Mouse (Mus musculus) neural tube, embryonic 10.5 days (tissue): Measurements from ENCODE around the gene Amh.

ENCODE experiments used
- DNase-seq: peaks from one replicate; pipeline ENCODE4 v3.0.0-alpha.2; 2017; ENCODE audit warnings: low spot score; ENCODE audit errors: extremely low spot score

Gene Amh

DNA sequence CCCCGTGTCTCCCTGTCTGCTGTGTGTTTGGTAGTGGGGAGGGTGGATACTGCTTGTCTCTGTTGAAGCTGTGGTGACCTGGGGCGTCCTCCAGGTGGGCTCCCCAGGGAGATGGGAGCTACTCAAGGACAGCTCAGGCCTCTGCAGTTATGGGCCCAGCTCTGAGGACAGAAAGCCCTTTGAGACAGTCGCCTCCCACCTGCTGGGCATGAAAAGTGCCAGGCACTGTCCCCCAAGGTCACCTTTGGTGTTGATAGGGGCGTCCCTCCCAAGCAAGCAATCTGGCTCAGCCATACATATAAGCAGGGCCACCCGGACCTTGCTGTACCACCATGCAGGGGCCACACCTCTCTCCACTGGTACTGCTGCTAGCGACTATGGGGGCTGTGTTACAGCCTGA lies at the start of gene Amh:
TSS of gene Amh (plus strand) at position 328 of the 400 bp plus-strand sequence.
- DNase-seq, result no peak

DNA sequence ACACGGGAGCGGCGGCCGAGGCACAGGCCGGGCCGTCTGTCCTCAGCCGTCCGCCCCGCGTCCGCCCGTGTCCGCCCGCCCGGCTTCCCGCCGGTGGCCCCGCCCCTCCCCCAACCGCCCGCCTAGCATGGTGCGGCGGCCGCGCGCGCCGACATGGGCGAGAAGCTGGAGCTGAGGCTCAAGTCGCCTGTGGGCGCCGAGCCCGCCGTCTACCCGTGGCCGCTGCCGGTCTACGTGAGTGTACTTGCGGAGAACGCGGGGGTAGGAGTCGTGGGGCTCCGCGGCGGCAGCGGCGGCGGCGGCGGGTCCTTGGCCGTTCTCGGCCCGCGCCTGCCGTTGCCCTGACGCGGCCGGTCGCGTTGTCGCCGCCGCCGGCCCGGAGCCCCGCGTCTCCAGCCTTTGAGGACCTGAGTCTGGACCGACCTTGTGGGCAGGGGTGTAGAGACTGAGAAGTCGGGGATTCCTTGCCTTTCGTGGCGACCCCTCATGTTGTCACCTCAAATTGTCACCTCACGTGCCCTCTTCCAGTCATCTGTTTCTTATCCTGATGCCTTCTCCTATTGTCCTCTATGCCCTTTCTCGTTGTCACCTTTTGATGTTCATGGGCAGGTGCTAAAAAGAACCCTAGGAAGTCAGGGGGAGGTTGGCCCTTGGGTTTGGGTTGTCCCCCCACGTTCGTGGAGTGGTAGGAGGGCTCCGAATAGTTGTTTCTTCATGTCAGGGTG lies 49.6 kb upstream of the Amh start:
- DNase-seq, result peak; percentile 21

DNA sequence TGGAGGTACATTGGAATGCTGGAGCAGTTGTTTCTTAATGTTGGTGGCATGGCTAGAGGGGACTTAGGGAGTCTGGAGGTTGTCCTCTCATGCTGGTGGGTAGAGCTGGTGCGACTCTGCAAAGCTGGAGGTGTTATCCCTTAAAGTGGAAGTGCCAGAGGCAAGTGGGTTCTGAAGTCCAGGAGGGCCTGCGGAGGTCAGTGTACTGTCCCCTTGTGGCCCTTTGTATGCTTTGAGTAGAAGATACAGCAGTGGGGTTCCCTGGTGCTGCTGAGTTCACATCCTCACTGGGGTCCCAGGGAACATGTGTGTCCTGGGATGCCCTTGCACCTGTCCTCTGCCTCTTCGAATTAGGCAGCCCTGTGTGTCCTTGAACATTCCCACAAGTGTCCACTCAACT lies 48.9 kb upstream of the Amh start:
- DNase-seq, result no peak

DNA sequence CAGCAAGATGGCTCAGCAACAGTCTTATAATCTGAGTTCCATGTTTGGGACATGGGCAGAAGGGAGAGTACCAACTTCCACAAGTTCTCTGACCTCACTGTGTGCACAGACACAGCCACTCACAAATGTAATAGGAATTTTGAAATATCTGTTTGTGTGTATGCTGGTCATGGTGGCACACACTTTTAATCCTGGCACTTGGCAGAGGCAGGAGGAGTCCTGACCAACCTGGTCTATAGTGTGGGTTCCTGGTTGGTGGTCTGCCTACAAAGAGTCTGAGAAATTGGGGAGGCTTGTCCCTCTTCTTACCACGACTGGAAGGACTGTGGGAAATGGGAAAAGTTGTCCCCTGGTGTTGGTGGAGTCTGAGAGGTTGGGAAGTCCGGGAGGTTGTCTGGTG lies 48.5 kb upstream of the Amh start:
- no peak for DNase-seq

DNA sequence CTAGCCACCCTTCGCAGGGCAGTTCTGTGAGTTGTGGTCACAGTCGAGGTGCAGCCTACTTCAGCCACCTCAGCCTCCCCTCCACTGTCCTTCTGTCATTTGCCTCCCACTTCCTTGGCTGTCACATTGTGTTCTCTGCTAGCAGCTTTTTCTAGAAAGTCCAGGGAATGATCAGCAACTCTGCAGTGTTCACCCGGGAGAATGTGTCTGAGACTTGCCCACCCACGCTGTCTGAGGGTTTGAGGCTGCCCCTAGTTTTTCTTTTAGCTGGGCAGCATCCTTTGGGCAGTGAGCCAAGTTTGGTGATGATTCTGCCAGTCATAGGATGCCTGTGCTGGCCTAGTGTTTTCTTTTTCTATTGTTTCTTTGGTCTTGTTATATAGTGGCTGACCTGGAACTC lies 48.1 kb upstream of the Amh start:
- no peak for DNase-seq

DNA sequence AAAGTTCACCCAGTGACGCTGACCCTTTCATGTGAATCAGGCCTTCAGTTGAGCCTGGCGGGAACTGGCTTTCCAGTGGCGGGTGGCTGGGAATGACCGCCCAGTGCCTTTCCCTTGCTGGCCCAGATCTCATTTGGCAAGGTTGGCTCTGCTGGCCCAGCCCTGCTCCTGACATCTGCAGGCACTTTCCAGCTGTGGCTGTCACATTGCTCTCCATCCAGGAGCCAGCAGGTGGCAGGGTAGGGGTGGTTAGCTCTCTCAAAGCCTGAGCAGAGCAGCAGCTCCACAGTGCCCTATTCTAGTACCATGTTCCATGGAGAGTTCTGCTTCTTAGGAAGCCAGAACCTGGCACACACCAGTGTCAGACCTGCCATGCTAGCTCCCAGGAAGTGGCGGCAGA lies 47.3 kb upstream of the Amh start:
- peak; percentile 41 for DNase-seq

DNA sequence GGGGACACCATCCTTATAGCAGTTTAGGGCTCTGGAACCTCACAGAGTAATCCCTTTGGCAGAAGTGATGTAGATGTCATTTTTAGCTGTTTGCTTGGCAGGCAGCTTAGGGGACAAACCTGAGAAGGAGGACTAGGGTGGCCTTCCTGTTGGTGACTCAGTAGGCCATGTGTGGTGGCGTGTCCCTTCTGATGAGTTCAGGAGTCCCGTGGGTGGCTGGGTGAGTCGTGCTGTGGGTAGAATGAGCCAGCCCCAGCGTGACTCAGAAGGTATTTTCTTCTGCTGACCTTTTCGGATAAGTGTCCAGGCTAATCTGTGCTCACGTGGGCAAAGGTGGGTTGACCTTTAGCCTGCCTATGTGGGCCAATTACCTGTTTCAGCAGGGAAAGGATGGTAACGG lies 46.4 kb upstream of the Amh start:
- DNase-seq, result no peak

DNA sequence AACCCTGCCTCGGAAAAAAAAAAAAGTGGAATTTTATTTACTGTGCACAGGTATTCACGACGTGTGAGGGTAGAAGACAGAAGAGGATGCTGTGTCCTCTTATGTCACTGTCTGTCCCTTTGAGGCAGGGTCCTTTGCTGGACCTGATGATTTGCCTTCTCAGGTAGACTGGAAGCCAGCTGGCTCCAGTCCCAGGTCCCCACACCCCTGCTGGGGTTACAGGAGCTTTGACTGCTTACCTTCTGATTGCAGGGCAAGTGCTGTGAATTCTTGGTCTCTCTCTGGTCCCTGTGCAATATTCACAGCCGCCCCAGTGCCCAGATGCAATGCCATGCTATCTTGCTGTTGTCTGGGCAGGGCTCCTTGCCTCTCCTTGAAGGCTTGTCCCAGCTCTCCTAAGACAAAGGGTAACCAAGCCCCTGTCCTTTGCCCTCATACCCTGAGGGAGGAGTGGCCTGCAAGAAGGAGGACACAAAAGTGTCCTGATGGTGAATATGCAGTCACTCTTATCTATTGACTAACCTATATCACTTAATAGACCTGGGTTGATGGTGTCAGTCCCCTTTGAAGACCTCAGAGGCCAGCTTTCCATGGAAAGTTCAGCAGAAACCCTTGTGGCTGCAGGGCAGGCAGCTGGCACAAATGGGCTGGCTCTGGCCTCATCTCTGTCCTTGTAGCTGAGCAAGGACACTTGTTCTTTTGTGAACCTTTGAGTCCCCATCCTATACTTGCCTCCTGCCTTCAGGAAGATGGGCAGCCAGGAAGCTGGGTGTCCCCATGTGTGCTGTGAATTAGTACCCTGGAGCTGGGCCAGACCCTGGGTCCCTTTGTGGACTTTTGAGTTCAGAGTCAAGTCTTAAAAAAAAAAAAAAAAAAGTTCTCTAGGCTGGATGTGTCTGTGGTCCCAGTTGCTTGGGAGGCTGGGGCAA lies 44.2 kb upstream of the Amh start:
- no peak for DNase-seq

DNA sequence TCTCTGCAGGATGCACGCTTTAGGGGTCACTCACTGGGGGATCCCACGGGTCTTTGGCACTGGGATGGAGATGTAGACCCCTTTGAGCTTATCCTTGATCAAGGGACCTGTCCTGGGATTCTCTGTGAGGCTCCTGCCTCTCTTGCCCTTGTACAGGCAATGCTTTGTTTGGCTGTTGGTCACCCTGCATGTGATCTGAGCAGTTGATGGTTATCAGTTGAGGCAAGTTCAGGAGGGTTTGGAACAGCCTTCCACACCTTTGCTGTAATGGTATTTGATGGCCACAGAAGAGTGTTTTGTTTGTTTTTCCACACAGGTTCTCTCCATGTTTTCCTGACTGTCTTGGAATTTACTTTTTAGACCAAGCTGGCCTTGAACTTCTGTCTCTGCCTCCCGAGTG lies 43.2 kb upstream of the Amh start:
- no peak for DNase-seq

DNA sequence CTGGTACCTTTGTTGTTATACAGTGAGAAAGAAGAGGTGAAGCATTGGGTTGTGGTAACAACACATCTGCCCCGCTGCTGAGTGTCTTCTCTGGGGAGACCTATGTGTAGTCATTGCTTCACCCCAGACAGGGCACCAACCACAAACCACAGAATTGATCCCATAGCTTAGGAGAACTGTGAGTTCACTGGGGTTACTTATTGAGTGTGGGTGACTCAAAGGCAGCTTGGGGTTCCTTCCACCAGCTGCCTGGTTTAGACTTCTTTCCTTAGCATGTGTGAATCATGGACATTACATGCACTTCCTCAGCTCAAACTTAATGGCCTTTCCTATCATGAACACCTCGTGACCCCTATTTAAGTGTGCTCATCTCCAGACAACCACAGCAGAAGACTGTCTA lies 41.5 kb upstream of the Amh start:
- DNase-seq, result no peak

DNA sequence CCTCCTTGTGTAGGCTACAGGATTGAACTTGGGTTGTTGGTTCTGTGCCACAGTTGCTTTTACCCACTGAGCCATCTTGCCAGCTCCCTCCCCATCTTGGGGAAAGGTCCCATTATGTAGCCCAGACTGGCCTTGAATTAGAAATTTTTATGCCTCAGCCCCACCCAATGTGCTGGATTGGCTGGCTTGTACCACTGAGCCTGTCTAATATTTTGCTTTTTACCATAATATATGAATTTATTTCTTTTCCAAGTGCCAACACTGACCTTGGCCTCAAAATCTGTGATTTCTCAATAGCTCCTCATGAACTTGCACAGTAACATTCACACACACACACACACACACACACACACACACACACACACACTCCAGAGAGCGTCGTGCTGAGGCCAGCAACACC lies 39.3 kb upstream of the Amh start:
- DNase-seq, result no peak

DNA sequence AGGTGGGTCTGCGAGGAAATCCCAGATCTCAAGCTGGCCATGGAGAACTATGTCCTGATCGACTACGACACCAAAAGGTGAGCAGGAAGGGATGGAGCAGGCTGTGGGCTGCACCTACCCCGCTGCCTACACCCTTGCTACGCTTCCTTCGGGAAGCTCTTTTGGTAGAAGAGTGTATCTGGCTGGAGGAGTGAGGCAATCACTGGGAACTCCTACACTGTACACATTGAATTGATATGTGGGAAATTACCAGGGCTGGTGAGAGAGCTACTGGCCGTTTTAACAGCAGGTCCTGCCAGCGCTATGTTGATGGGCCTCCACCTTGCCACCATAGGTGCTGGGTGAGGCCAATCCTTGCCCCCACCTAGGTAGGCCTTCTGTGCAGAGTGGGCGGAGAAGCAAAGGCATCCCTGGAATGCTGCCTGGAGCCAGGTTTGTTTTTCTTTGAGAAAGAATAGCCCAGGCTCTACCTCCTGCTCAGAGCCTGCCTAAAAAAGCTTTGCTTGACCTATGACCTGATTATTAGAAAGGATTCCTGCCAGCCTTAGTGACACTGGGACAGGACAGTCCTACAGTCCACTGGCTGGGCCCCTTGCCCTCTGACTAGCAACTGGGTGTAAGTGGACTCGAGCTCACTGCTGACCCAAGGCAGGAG lies 38.8 kb upstream of the Amh start:
- no peak for DNase-seq

DNA sequence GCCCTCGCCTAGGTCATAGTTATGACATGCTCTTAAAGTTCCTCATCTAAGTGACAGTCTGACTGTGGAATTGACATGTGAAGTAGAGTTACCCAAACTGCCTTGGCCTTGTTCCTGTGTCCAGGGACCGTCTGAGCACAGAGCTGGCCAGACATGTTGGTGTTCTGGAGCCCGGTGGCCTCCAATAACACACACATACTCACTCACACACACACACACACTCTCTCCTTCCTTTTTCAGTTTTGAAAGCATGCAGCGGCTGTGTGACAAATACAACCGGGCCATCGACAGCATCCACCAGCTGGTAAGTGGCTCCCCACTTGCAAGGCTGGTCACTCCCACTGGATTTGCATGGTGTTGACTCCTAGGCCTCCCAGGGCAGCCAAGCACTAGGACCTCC lies 36.7 kb upstream of the Amh start:
- DNase-seq, result no peak

DNA sequence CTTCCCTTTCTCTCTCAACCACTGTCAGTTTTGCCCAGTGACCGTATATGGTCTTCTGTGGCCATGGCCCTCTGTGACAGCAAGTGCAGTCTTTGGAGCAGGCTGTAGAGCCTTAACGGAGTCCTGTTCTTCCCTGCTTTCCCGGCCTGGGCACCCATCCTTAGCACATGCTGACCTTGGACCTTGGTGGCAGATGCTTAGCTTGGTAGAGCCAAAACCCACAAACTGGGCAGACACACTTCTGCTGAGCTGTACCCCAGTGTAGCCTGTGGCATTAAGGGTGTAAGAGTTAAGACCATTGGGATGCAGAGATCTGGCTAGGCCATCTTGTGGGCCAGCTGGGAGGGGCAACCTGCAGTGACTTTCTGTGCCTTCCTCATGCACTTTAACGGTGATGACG lies 31.2 kb upstream of the Amh start:
- no peak for DNase-seq

DNA sequence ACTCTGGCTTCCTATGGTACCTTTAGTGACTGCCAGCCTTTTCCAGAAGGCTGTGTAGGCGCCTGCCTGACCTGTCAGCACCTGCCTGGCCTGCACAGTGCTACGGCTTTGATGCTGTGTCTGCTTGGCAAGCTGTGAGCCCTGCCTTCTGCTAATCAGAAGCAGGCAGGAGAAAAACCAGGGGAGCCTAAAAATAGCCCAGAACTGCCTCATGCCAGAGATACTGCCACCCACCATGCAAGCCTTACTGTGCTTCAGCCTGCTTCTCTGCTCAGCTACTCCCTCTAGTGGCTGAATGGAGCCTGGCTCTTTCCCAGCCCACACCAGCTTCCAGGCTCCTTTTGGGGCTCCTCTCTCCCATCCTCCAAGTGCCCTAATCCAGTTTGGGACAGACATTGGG lies 30.5 kb upstream of the Amh start:
- peak; percentile 66 for DNase-seq

DNA sequence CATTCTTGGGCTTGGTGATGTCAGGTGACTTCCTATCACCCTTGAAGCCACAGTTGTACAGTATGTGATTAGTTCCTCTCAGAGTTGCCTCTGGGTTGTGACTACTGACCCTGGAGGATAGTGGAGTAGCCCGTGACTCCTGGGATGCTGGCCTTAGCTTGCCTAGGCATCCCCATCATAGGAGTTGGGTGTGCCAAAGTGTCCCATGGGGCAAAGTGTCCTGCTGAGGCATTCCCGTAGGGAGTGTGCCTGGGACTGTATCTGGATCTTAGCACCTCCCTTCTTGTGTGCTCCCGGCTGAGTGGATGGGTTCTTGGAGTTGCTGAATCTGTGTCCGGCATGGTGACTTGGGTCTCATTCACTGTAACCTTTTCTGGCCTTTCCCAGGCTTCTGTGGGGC lies 30.1 kb upstream of the Amh start:
- DNase-seq, result no peak

DNA sequence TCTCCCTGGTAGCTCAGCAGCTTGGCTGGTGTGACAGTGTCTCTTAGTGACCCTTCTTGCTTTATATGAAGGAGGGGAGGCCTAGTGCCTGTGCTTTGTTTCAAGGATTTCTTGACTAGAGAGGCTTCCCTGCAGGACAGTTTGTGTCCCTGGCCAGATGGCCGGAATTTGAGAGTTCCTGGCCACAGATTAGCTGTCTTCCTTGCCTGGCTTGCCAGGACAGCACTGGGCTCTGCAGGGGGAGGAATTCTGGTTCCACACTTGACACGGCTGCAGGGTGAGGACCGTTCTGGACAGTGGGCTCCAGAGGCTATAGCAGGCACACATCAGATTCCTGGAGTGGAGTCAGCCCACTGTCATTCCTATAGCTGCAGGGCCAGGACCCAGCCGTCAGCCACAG lies 29.3 kb upstream of the Amh start:
- DNase-seq, result no peak

DNA sequence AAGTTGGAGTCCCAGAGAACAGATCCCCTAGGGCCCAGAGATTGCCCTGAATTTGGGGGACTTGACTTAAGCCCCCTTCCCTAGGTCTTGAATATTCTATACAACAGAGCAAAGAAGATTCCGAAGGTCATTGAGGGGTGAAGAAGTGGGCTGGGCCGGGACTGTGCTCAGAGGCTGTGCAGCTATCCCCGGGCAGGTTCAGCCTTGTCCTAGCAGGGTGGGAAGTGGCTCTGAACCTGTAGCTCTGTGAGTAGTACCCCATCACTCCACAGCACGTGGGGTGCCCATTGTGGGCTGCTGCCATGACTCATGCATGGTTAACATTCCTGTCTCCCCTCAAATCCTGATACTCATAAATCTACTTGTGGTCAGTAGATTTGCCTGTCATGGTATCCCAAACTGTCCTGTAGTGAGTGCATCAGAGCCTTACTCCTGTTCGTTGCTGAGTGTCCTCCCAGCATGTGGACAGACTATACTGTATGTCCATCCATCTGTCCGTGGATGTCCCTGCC lies 28.6 kb upstream of the Amh start:
- no peak for DNase-seq

DNA sequence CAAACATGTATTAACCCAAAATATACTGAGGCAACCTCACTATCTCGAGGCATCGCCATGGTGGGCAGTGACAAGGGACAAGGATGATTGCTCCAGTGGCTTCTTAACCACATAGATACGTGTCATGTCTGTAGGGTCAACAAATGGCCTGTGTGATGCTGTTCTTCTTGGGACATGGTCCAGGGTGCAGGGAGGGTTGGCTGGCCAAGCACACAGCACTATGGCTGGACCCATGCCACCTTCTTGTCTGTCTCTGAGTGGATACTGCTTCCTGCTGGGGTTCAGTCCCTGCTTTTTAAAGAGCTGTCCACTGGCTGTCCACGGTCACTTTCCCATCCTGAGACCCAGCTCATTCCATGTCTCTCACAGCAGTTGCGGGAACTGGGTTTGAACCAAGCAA lies 27.9 kb upstream of the Amh start:
- no peak for DNase-seq

DNA sequence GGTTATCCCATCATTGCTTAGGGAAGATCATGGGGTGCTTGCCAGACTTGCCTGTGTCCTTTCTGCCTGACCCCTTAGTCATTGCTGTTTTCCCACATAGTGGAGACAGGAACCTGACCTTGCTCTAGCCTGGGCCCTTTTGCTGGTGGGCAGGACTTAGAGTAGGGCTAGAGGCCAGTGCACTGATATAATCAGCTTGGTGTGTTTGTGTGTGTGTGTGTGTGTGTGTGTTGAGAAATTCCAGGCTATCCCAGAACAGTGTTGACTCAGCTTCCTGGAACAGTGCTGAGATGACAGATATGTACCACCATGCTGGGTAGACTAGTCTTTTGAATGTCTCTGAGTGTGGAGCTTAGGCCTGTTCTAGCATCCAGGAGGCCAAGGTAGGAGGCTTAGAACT lies 25.5 kb upstream of the Amh start:
- no peak for DNase-seq

DNA sequence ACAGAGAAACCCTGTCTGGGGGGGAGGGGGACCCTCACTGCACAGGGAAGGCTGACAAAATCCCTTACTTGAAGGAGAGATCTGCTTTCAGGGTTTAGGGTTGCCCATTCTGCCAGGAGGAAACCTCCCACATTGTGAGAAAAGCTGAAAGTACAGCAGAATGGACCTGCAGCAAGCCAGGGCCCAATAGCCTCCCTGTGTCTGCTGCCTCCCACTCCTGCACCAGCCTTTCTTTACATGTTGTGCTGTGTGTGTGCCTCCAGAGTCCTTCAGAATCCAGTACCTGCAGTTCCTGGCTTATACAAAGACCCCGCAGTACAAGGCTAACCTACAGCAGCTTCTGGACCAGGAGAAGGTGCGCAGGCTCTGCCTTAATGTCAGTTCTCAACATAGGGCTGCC lies 20.7 kb upstream of the Amh start:
- DNase-seq, result no peak

DNA sequence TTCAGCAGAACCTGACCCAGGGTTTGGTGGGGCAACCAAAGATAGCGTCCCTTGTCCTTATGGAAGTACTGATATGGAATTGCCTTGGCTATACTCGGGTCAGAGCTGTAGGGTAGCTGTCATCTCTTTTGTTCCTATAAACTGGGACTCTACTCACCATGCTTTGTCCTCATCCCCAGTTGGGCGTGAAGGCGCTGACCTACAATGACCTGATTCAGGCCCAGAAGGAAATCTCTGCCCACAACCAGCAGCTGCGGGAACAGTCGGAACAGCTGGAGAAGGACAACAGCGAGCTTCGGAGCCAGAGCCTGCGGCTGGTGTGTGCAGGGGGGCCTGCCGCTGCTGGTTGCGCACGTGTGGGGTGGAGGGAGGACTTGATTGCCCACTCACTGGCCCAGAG lies 20.2 kb upstream of the Amh start:
- DNase-seq, result no peak
